Mouse (Mus musculus): Measurements from ENCODE around the gene Gm9747. TPM values are rescaled to one million over a fixed set of nuclear protein-coding genes. Genes with fewer than 3 reads are reported as not detected.

Gm9747 gene
- polyA plus RNA-seq, 1 experiment from 2014 or later, result 24.9 TPM

- 71% methylated on average over 9 of the region's 9 CpGs for WGBS
- no peaks in the 10 kb centered on the region for H3K36me3 ChIP-seq
- no peak overlapping the region for H3K4me2 ChIP-seq (replicated peaks)
- H3K4me3 ChIP-seq, result no peak overlapping the region
- H3K27ac ChIP-seq (replicated peaks), result no peak overlapping the region
- no peaks in the 10 kb centered on the region for H3K27me3 ChIP-seq
- peaks cover 21% of the 10 kb centered on the region for H3K4me1 ChIP-seq
- H3K9ac ChIP-seq (replicated peaks), result no peak overlapping the region
- peak; percentile 62; the same call in 1 of the 2 replicates for ATAC-seq (ENCODE audit: low FRiP score, low read depth)
- no peaks in the 10 kb centered on the region for H3K9me3 ChIP-seq
Measured at GRCm38 (mm10) chr1:82261053-82261618, 28.2 kb downstream of the Gm9747 start.

- no peaks in the 10 kb centered on the region for H3K27me3 ChIP-seq
- H3K27ac ChIP-seq (replicated peaks), result no peak overlapping the region
- H3K4me2 ChIP-seq (replicated peaks), result no peak overlapping the region
- no peaks in the 10 kb centered on the region for H3K9me3 ChIP-seq
- no peak for ATAC-seq (ENCODE audit: low FRiP score, low read depth)
- no peaks in the 10 kb centered on the region for H3K36me3 ChIP-seq
- 84% methylated on average over 5 of the region's 5 CpGs for WGBS
- no peak overlapping the region for H3K4me3 ChIP-seq
- no peak overlapping the region for H3K9ac ChIP-seq (replicated peaks)
- peaks cover 21% of the 10 kb centered on the region for H3K4me1 ChIP-seq
Measured at GRCm38 (mm10) chr1:82261638-82262037, 28.7 kb downstream of the Gm9747 start.

- 70% methylated on average over 1 of the region's 1 CpGs for WGBS
- H3K36me3 ChIP-seq, result no peaks in the 10 kb centered on the region
- no peak overlapping the region for H3K9ac ChIP-seq (replicated peaks)
- H3K4me2 ChIP-seq (replicated peaks), result no peak overlapping the region
- H3K9me3 ChIP-seq, result no peaks in the 10 kb centered on the region
- no peak overlapping the region for H3K4me3 ChIP-seq
- no peaks in the 10 kb centered on the region for H3K27me3 ChIP-seq
- no peak overlapping the region for H3K27ac ChIP-seq (replicated peaks)
- no peak for ATAC-seq (ENCODE audit: low FRiP score, low read depth)
- peaks cover 21% of the 10 kb centered on the region for H3K4me1 ChIP-seq
Measured at GRCm38 (mm10) chr1:82262331-82262730, 29.4 kb downstream of the Gm9747 start.

GRCm38 (mm10) chr1:82267547-82267946 is 34.6 kb downstream of the Gm9747 start:
- WGBS, result 83% methylated on average over 4 of the region's 4 CpGs
- no peak for ATAC-seq (ENCODE audit: low FRiP score, low read depth)
- no peaks in the 10 kb centered on the region for H3K36me3 ChIP-seq
- H3K27me3 ChIP-seq, result no peaks in the 10 kb centered on the region
- peaks cover 3% of the 10 kb centered on the region; the same call in 1 of the 2 replicates for H3K4me1 ChIP-seq
- H3K4me3 ChIP-seq, result no peak overlapping the region
- no peaks in the 10 kb centered on the region for H3K9me3 ChIP-seq
- no peak overlapping the region for H3K9ac ChIP-seq (replicated peaks)
- H3K4me2 ChIP-seq (replicated peaks), result no peak overlapping the region
- no peak overlapping the region for H3K27ac ChIP-seq (replicated peaks)

DNA sequence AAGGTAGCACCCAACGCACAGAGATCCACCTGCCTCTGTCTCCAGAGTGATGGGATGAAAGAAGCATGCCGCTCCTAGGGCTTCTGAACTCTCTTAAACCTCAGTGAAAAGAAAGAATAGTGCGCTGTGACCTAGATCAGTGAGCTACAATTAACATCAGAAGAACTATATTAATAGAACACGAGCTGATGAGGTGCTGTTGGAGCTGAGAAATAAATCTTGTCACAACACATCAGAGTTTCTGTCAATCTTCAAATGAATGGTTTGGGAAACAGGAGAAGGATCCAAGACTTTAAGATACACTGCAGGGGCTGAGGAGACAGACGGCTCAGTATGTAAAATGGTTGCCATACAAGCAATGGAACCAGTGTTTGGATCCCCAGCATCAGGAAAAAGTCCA is 39.3 kb downstream of the Gm9747 start:
- ATAC-seq (ENCODE audit: low FRiP score, low read depth), result no peak
- no peak overlapping the region for H3K9ac ChIP-seq (replicated peaks)
- H3K9me3 ChIP-seq, result no peaks in the 10 kb centered on the region
- WGBS, result 66% methylated on average over 5 of the region's 5 CpGs
- no peak overlapping the region for H3K4me3 ChIP-seq
- H3K4me2 ChIP-seq (replicated peaks), result no peak overlapping the region
- peaks cover 9% of the 10 kb centered on the region for H3K36me3 ChIP-seq
- H3K27me3 ChIP-seq, result no peaks in the 10 kb centered on the region
- H3K27ac ChIP-seq (replicated peaks), result no peak overlapping the region
- peaks cover 28% of the 10 kb centered on the region for H3K4me1 ChIP-seq

GRCm38 (mm10) chr1:82273529-82273928 is 40.6 kb downstream of the Gm9747 start:
- Histone ChIP-seq H3K4me2 (replicated peaks) (peak overlapping the region; percentile 32), H3K9ac (replicated peaks) (no peak overlapping the region), H3K4me1 (peaks cover 28% of the 10 kb centered on the region), H3K4me3 (no peak overlapping the region), H3K27ac (replicated peaks) (peak overlapping the region; percentile 52), H3K36me3 (peaks cover 17% of the 10 kb centered on the region), H3K27me3 (no peaks in the 10 kb centered on the region), H3K9me3 (no peaks in the 10 kb centered on the region)
- peak; percentile 64 for ATAC-seq (ENCODE audit: low FRiP score, low read depth)
- WGBS, result 25% methylated on average over 6 of the region's 6 CpGs

GRCm38 (mm10) chr1:82274361-82274760 is 41.4 kb downstream of the Gm9747 start:
- Histone ChIP-seq H3K4me2 (replicated peaks) (peak overlapping the region; percentile 32; the same call in 1 of the 2 replicates), H3K27me3 (no peaks in the 10 kb centered on the region), H3K4me1 (peaks cover 28% of the 10 kb centered on the region), H3K27ac (replicated peaks) (peak overlapping the region; percentile 52), H3K9me3 (no peaks in the 10 kb centered on the region), H3K9ac (replicated peaks) (no peak overlapping the region), H3K4me3 (no peak overlapping the region), H3K36me3 (peaks cover 17% of the 10 kb centered on the region)
- 21% methylated on average over 1 of the region's 1 CpGs for WGBS
- no peak for ATAC-seq (ENCODE audit: low FRiP score, low read depth)

- 79% methylated on average over 1 of the region's 1 CpGs for WGBS
- Histone ChIP-seq H3K9ac (replicated peaks) (no peak overlapping the region), H3K36me3 (peaks cover 17% of the 10 kb centered on the region), H3K27me3 (no peaks in the 10 kb centered on the region), H3K9me3 (no peaks in the 10 kb centered on the region), H3K4me1 (peaks cover 22% of the 10 kb centered on the region), H3K27ac (replicated peaks) (no peak overlapping the region), H3K4me2 (replicated peaks) (no peak overlapping the region), H3K4me3 (no peak overlapping the region)
- ATAC-seq (ENCODE audit: low FRiP score, low read depth), result no peak
Measured at GRCm38 (mm10) chr1:82279768-82280167, 46.9 kb downstream of the Gm9747 start.

GRCm38 (mm10) chr1:82281823-82282222 is 48.9 kb downstream of the Gm9747 start:
- H3K4me2 ChIP-seq (replicated peaks), result no peak overlapping the region
- H3K9ac ChIP-seq (replicated peaks), result no peak overlapping the region
- WGBS, result 84% methylated on average over 6 of the region's 6 CpGs
- H3K27ac ChIP-seq (replicated peaks), result no peak overlapping the region
- ATAC-seq (ENCODE audit: low FRiP score, low read depth), result no peak
- peaks cover 29% of the 10 kb centered on the region for H3K4me1 ChIP-seq
- H3K36me3 ChIP-seq, result peaks cover 11% of the 10 kb centered on the region
- H3K9me3 ChIP-seq, result no peaks in the 10 kb centered on the region
- no peak overlapping the region for H3K4me3 ChIP-seq
- H3K27me3 ChIP-seq, result no peaks in the 10 kb centered on the region

GRCm38 (mm10) chr1:82282992-82283611 is 50.2 kb downstream of the Gm9747 start:
- under 1% methylated on average over 35 of the region's 35 CpGs for WGBS

DNA sequence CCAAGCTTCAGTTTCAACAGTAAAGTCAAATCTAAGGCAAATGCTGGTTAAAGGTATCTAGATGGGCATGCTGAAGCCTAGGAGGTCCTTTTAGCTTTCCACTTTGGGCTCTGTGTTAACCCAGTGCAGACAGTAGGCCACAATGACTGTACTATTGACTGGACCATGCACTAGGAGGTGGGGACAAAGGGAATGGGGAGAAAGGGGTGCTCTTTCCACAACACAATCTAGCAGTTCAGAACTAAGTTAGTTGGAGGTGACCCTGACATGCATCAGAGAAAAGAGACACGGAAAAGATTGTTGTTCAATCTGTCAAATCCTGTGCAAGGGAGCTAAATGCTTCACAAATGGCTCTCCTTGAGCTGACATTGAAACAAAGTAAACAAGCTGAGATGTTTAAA is 51.0 kb downstream of the Gm9747 start:
- H3K27me3 ChIP-seq, result no peaks in the 10 kb centered on the region
- H3K9me3 ChIP-seq, result no peaks in the 10 kb centered on the region
- H3K9ac ChIP-seq (replicated peaks), result peak overlapping the region; percentile 47
- H3K4me3 ChIP-seq, result peak overlapping the region; percentile 52
- H3K4me1 ChIP-seq, result peaks cover 48% of the 10 kb centered on the region
- peak overlapping the region; percentile 95 for H3K27ac ChIP-seq (replicated peaks)
- 3% methylated on average over 1 of the region's 1 CpGs for WGBS
- peak overlapping the region; percentile 63 for H3K4me2 ChIP-seq (replicated peaks)
- peaks cover 14% of the 10 kb centered on the region for H3K36me3 ChIP-seq
- no peak for ATAC-seq (ENCODE audit: low FRiP score, low read depth)

More at GRCm38 (mm10) chr1:82282992-82283611, 50.2 kb downstream of the Gm9747 start:
- Histone ChIP-seq H3K36me3 (peaks cover 7% of the 10 kb centered on the region), H3K9ac (replicated peaks) (peak overlapping the region; percentile 66), H3K4me3 (peak overlapping the region; percentile 52), H3K9me3 (no peaks in the 10 kb centered on the region), H3K4me1 (peaks cover 42% of the 10 kb centered on the region), H3K27me3 (no peaks in the 10 kb centered on the region), H3K4me2 (replicated peaks) (peak overlapping the region; percentile 63), H3K27ac (replicated peaks) (peak overlapping the region; percentile 95)
- peak; percentile 99 for ATAC-seq (ENCODE audit: low FRiP score, low read depth)

GRCm38 (mm10) chr1:82284403-82284802 is 51.5 kb downstream of the Gm9747 start:
- Histone ChIP-seq H3K27me3 (no peaks in the 10 kb centered on the region), H3K9ac (replicated peaks) (peak overlapping the region; percentile 47), H3K36me3 (peaks cover 14% of the 10 kb centered on the region), H3K9me3 (no peaks in the 10 kb centered on the region), H3K27ac (replicated peaks) (peak overlapping the region; percentile 95), H3K4me1 (peaks cover 53% of the 10 kb centered on the region), H3K4me2 (replicated peaks) (peak overlapping the region; percentile 63), H3K4me3 (peak overlapping the region; percentile 52)
- 23% methylated on average over 4 of the region's 4 CpGs for WGBS
- no peak for ATAC-seq (ENCODE audit: low FRiP score, low read depth)
